Mouse (Mus musculus): ENCODE data around the gene BC049352. TPM values are rescaled to one million over a fixed set of nuclear protein-coding genes. Genes with fewer than 3 reads are reported as not detected.

BC049352 gene
- total and polyA plus RNA-seq, 3 experiments = not detected

GRCm38 (mm10) chr9:45201319-45201947 is 19.6 kb downstream of the BC049352 start:
- no peak overlapping the region for H3K4me3 ChIP-seq (ENCODE audit: control insufficient read depth in 1 of 2, insufficient read depth in 1 of 2, low read depth in 2 of 2, low read length in 2 of 2)
- no peaks in the 10 kb centered on the region for H3K79me2 ChIP-seq (ENCODE audit: control insufficient read depth, insufficient read depth, low read length, poor library complexity)
- no peak overlapping the region for H3K9ac ChIP-seq (ENCODE audit: control insufficient read depth, low read depth, low read length, poor library complexity, severe bottlenecking)
- TF ChIP-seq ZKSCAN1 (IDR thresholded peaks at IDR 0.05; ENCODE audit: low read depth, low read length) (no peak), JUND (IDR thresholded peaks at IDR 0.05; ENCODE audit: low read depth, low read length) (no peak), ELF1 (IDR thresholded peaks at IDR 0.05; ENCODE audit: low read depth, low read length) (no peak), USF1 (IDR thresholded peaks at IDR 0.05; ENCODE audit: low read depth, low read length) (no peak), CHD2 (IDR thresholded peaks at IDR 0.05; ENCODE audit: low read length) (no peak), ZC3H11A (IDR thresholded peaks at IDR 0.05; ENCODE audit: low read depth, low read length) (no peak), ETS1 (IDR thresholded peaks at IDR 0.05; ENCODE audit: low read depth, low read length) (no peak), MEF2A (IDR thresholded peaks at IDR 0.05; ENCODE audit: extremely low read depth, insufficient replicate concordance, low read depth, low read length, poor library complexity, severe bottlenecking) (no peak), NRF1 (IDR thresholded peaks at IDR 0.05; ENCODE audit: insufficient read depth, low read depth, low read length, poor library complexity, severe bottlenecking) (no peak), POLR2A (IDR thresholded peaks at IDR 0.05; ENCODE audit: control insufficient read depth in 1 of 2, insufficient read depth in 1 of 2, low read depth in 1 of 2, low read length in 2 of 2, poor library complexity in 1 of 2) (no peak), BHLHE40 (IDR thresholded peaks at IDR 0.05; ENCODE audit: borderline replicate concordance, low read depth, low read length) (no peak)
- H3K9me3 ChIP-seq (replicated peaks; ENCODE audit: insufficient read depth, low read length) = no peaks in the 10 kb centered on the region
- no peak overlapping the region for H3K27ac ChIP-seq (ENCODE audit: control insufficient read depth, low read depth, low read length)
- peaks cover 0 to 4% of the 10 kb centered on the region in 2 experiments; a peak in 2 of 4 replicates for H3K36me3 ChIP-seq (ENCODE audit: control insufficient read depth in 1 of 2, insufficient read depth in 2 of 2, low read length in 2 of 2)
- peaks cover 5 to 7% of the 10 kb centered on the region in 2 experiments; a peak in 3 of 4 replicates for H3K27me3 ChIP-seq (ENCODE audit: control insufficient read depth in 1 of 2, insufficient read depth in 2 of 2, low read length in 2 of 2)
- no peak for DNase-seq (ENCODE audit: low read depth, low spot score)
- H3K4me1 ChIP-seq (ENCODE audit: control insufficient read depth in 1 of 2, insufficient read depth in 2 of 2, low read length in 2 of 2) = peaks cover 3 to 12% of the 10 kb centered on the region in 2 experiments; a peak in 3 of 4 replicates

- no peak overlapping the region for H3K27ac ChIP-seq (ENCODE audit: control insufficient read depth, low read depth, low read length)
- no peaks in the 10 kb centered on the region for H3K9me3 ChIP-seq (replicated peaks; ENCODE audit: insufficient read depth, low read length)
- H3K4me3 ChIP-seq (ENCODE audit: control insufficient read depth in 1 of 2, insufficient read depth in 1 of 2, low read depth in 2 of 2, low read length in 2 of 2) = no peak overlapping the region
- H3K9ac ChIP-seq (ENCODE audit: control insufficient read depth, low read depth, low read length, poor library complexity, severe bottlenecking) = no peak overlapping the region
- peaks cover 4 to 7% of the 10 kb centered on the region in 2 experiments; a peak in 3 of 4 replicates for H3K27me3 ChIP-seq (ENCODE audit: control insufficient read depth in 1 of 2, insufficient read depth in 2 of 2, low read length in 2 of 2)
- peaks cover 8 to 16% of the 10 kb centered on the region in 2 experiments for H3K4me1 ChIP-seq (ENCODE audit: control insufficient read depth in 1 of 2, insufficient read depth in 2 of 2, low read length in 2 of 2)
- no peaks in the 10 kb centered on the region for H3K79me2 ChIP-seq (ENCODE audit: control insufficient read depth, insufficient read depth, low read length, poor library complexity)
- no peak for TF ChIP-seq ZKSCAN1 (IDR thresholded peaks at IDR 0.05; ENCODE audit: low read depth, low read length)
- no peak for TF ChIP-seq ZNF384 (IDR thresholded peaks at IDR 0.05; ENCODE audit: low read depth, low read length)
- no peak for TF ChIP-seq JUND (IDR thresholded peaks at IDR 0.05; ENCODE audit: low read depth, low read length)
- TF ChIP-seq TBP (IDR thresholded peaks at IDR 0.05; ENCODE audit: low read depth, low read length) = no peak
- no peak for TF ChIP-seq E2F4 (IDR thresholded peaks at IDR 0.05; ENCODE audit: borderline replicate concordance, low read depth, low read length)
- TF ChIP-seq MEF2A (IDR thresholded peaks at IDR 0.05; ENCODE audit: extremely low read depth, insufficient replicate concordance, low read depth, low read length, poor library complexity, severe bottlenecking) = no peak
- peaks cover 0 to 8% of the 10 kb centered on the region in 2 experiments; a peak in 2 of 4 replicates for H3K36me3 ChIP-seq (ENCODE audit: control insufficient read depth in 1 of 2, insufficient read depth in 2 of 2, low read length in 2 of 2)
- no peak for DNase-seq (ENCODE audit: low read depth, low spot score)
Measured at GRCm38 (mm10) chr9:45202021-45202798, 20.4 kb downstream of the BC049352 start.
